Mouse (Mus musculus) stomach, postnatal 0 days (tissue): ENCODE measurements around the gene Fhod1.
A peak's percentile ranks its signal among the peaks of the same experiment; 100 is the strongest.
"Not testable (repeated sequence)": the region's sequence is repeated elsewhere in the genome, so short reads cannot be mapped to it uniquely, and the experiment has no call there.

Experiments used
- CTCF ChIP-seq: IDR thresholded peaks from 2 replicates; pipeline ENCODE4 v1.5.1; 2016; ENCODE audit warnings: antibody characterized with exemption, low read depth, mild to moderate bottlenecking, moderate library complexity
- EP300 ChIP-seq: optimal IDR thresholded peaks from 2 replicates; pipeline ENCODE3; 2016; ENCODE audit warnings: antibody characterized with exemption

- TF ChIP-seq CTCF: peak; percentile 38
- not testable (repeated sequence) for TF ChIP-seq EP300
Observed at GRCm38 (mm10) chr8:105291802-105292201, 56.0 kb downstream of the Fhod1 start.
